Mouse (Mus musculus): ENCODE data around the gene Il11.

Il11 gene

GRCm38 (mm10) chr7:4788499-4789435 lies 6.1 kb upstream of the Il11 start:
- peak; percentile 82 for DNase-seq (ENCODE audit: low spot score)

GRCm38 (mm10) chr7:4783667-4784268 lies 1.1 kb upstream of the Il11 start:
- no peak for DNase-seq (ENCODE audit: low spot score)

- DNase-seq (ENCODE audit: low spot score) = no peak
Observed at GRCm38 (mm10) chr7:4782130-4782529, 529 bp downstream of the Il11 start.

GRCm38 (mm10) chr7:4779921-4780320 lies 2.7 kb downstream of the Il11 start:
- no peak for DNase-seq (ENCODE audit: low spot score)

GRCm38 (mm10) chr7:4777851-4778637 lies 4.6 kb downstream of the Il11 start:
- no peak for DNase-seq (ENCODE audit: low spot score)

GRCm38 (mm10) chr7:4776861-4777830 lies 5.5 kb downstream of the Il11 start:
- DNase-seq (ENCODE audit: low spot score) = peak; percentile 78

GRCm38 (mm10) chr7:4776131-4776530 lies 6.5 kb downstream of the Il11 start:
- no peak for DNase-seq (ENCODE audit: low spot score)

- no peak for DNase-seq (ENCODE audit: low spot score)
Observed at GRCm38 (mm10) chr7:4771202-4771601, 11.5 kb downstream of the Il11 start, which contains the start of gene Fam71e2. Gene Fam71e2, minus strand, starts transcription at chr7:4771302.

GRCm38 (mm10) chr7:4764946-4765710 lies 17.5 kb downstream of the Il11 start:
- DNase-seq (ENCODE audit: low spot score) = no peak

GRCm38 (mm10) chr7:4759670-4760069 lies 23.0 kb downstream of the Il11 start:
- no peak for DNase-seq (ENCODE audit: low spot score)

- DNase-seq (ENCODE audit: low spot score) = peak; percentile 90
Observed at GRCm38 (mm10) chr7:4752821-4753570, 29.7 kb downstream of the Il11 start, which contains the start of gene Cox6b2. Gene Cox6b2, minus strand, starts transcription at chr7:4753094.

- peak; percentile 67 for DNase-seq (ENCODE audit: low spot score)
Observed at GRCm38 (mm10) chr7:4751971-4752820, 30.5 kb downstream of the Il11 start.

GRCm38 (mm10) chr7:4749169-4749568 lies 33.5 kb downstream of the Il11 start:
- DNase-seq (ENCODE audit: low spot score) = no peak

GRCm38 (mm10) chr7:4748321-4748720 lies 34.3 kb downstream of the Il11 start:
- DNase-seq (ENCODE audit: low spot score) = no peak

- no peak for DNase-seq (ENCODE audit: low spot score)
Observed at GRCm38 (mm10) chr7:4747156-4747899, 35.3 kb downstream of the Il11 start.

- no peak for DNase-seq (ENCODE audit: low spot score)
Observed at GRCm38 (mm10) chr7:4746326-4746980, 36.2 kb downstream of the Il11 start.

GRCm38 (mm10) chr7:4744886-4745285 lies 37.8 kb downstream of the Il11 start:
- no peak for DNase-seq (ENCODE audit: low spot score)

Measured in embryo, embryonic 10 days (tissue).